Mouse (Mus musculus): ENCODE measurements around the gene Olfr159.

Gene Olfr159

GRCm38 (mm10) chr4:43729126-43729525 lies 41.7 kb downstream of the Olfr159 start:
- no peak for DNase-seq

- DNase-seq: no peak
Measured at GRCm38 (mm10) chr4:43728576-43728954, 42.2 kb downstream of the Olfr159 start.

DNA sequence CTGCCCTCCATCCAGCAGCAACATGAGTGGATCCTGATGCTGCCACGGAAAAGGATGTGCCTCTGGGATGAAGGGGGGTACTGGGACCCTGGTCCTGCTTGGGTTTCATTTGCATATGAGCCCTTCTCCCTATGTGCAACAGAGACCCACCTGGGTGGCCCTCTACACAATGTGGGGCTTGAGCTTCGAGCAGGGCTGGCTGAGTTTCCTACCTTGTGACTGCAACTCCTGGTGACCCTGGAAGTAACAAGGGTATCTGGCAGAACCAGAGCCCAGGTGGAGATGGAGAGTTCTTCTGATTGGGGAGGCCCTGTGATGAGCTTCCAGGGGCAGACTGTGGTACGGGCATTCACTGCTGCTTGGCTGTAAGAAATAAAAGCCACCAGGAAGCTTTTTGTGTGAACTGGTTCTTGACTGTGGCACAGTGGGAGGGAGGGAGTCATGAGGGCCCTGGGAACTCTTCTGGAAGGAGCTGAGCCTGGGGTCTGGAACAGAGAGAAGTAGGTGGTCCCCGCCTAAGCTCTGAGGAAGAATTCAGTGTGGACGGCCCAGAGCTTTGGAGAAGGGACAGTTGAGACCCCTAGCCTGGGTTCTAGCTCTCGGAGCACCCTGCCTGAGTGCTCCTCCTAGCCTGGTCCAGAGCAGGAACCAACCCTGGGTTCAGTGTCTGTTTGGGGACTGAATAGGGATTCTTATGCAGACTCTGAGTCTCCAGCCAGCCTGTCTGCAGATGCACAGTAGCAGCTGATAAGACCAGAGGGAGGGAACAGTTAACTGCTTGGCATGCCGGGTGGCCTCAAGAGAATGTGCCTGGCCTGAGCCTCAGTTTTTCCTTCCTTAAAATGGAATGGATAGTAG lies 42.9 kb downstream of the Olfr159 start:
- no peak for DNase-seq

DNA sequence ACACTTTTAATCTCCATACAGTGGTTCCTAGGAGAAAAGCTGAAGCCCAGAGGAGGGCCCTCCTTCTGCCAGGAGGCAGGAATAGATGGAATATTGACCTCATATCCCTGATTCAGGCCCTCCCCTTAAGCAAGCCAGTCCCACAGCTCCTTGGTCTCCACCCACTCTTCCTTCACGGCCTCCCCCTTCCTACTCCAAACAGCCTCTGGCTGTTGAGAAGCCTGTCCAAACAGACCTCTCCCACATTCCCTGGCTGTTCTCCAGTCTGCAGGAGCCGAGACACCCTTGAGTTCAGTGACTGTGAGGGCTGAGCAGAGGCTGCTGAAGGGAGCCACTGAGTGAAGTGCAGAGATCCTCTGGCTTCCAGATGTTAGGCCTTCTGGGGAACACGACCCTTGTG lies 43.8 kb downstream of the Olfr159 start, which contains the start of gene Hrct1:
Gene Hrct1, plus strand, starts transcription at position 194 of the 400 bp plus-strand sequence.
- no peak for DNase-seq

- DNase-seq: no peak
Measured at GRCm38 (mm10) chr4:43726228-43726993, 44.4 kb downstream of the Olfr159 start.

DNA sequence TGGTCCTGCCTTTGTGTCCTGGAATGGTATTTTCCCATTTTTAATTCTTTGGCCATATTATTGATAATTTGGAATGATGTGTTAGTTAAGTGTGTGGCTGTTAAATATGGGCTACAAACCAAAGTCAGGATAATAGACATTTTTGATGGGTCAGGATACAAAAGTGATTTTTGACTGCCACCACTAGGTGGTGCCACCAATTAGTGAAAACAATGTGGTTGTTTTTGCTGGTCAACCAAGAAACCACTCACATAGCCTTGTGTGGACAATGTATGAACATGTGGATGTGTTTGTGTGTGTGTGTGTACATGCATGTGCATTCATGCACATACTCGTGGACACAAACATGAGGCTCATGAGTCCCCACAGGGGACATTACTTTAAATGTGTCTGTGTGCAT lies 46.0 kb downstream of the Olfr159 start:
- DNase-seq: peak; percentile 69

DNA sequence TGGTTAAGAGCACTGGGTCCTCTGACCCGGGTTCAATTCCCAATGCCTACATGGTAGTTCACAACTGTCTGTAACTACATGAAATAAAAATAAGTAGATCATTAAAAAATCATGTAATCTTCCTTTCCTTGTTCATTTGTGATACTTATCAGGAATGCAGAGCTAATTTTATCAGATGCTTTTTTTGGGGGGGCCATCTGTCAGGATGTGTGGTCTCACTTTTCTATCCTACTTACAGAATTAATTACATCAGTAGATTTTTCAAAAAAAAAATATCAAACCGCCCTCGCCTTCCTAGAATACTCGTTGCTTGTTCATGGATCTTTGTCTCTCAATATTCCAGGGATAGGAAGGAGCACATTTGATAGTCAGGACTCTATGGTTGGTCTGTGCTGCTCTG lies 48.6 kb downstream of the Olfr159 start:
- DNase-seq: no peak

GRCm38 (mm10) chr4:43720491-43721228 lies 50.1 kb downstream of the Olfr159 start:
- peak; percentile 71 for DNase-seq

Data from retina, postnatal 1 day (tissue).